Mouse (Mus musculus) brown adipose tissue, adult 24 weeks (tissue): ENCODE data around the gene Ppp4r3a. TPM values are rescaled to one million over a fixed set of nuclear protein-coding genes. Genes with fewer than 3 reads are reported as not detected.
A peak's percentile ranks its signal among the peaks of the same experiment; 100 is the strongest.
"Not testable (repeated sequence)": the region's sequence is repeated elsewhere in the genome, so short reads cannot be mapped to it uniquely, and the experiment has no call there.

ENCODE experiments used
- H3K27ac ChIP-seq: fragments of 200-500 bp; replicated peaks from 2 replicates; pipeline ENCODE4 v1.5.1; 2012; ENCODE audit warnings: low read depth, mild to moderate bottlenecking, low read length
- H3K4me1 ChIP-seq: fragments of 200-500 bp; 2 replicates; pipeline ENCODE4 v1.6.1; 2012; ENCODE audit warnings: low read length, mixed read lengths; ENCODE audit not compliant: control insufficient read depth, insufficient read depth, insufficient read length
- H3K4me3 ChIP-seq: fragments of 200-500 bp; 2 replicates; pipeline ENCODE4 v1.5.1; 2012; ENCODE audit warnings: low read depth, mild to moderate bottlenecking, low read length, moderate library complexity; ENCODE audit not compliant: insufficient read depth
- polyA plus RNA-seq: library from polyadenylated mRNA; stranded (reverse); fragments of >200 nt; gene quantifications from 2 replicates; pipeline ENCODE4 v1.2.4, GENCODE M21; 2012; ENCODE audit not compliant: missing spikeins, insufficient read depth, insufficient read length

Ppp4r3a gene
- polyA plus RNA-seq, 1 experiment, result 37.8 TPM

DNA sequence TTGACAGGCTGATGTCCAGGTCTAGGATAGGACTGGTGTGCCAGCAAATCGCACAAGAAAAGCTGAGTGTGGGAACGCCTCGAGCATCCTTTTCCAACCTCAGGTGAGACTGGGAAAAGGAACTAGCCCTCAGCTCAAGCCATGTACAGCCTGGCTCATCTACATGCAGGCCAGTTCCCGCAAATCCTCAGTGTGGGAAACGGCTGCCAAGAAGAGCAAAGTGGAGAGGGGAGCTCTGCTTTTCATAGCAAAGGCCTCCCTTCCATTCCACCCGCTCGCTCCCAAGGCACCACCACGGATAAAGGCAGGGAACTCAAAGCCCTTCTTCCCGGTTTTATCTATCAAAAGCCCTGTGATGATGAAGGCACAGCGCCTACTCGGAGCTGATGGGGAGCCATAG lies 60.4 kb downstream of the Ppp4r3a start:
- no peak overlapping the region for H3K27ac ChIP-seq
- no peak overlapping the region for H3K4me3 ChIP-seq
- H3K4me1 ChIP-seq, result peaks cover 19% of the 10 kb centered on the region

DNA sequence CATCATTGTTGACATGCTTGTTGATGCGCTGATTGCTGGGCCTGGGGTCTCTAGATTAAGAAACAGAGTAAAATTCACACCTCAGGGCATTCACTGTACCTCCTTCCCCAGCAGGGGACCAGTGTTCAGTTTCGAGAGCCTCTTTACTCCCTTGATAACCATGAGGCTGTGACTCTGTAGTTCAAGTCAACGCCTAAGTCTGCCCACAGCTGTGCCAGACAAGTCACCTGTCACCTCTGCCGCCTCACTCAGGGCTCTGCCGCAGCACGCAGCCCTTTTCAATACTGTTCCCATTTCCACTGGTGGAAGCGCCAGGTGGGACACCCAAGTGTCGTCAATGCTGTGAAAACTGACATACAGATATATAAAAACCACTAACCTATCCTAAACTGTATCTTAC lies 61.1 kb downstream of the Ppp4r3a start:
- Histone ChIP-seq H3K4me1 (peaks cover 23% of the 10 kb centered on the region), H3K27ac (no peak overlapping the region), H3K4me3 (no peak overlapping the region)

DNA sequence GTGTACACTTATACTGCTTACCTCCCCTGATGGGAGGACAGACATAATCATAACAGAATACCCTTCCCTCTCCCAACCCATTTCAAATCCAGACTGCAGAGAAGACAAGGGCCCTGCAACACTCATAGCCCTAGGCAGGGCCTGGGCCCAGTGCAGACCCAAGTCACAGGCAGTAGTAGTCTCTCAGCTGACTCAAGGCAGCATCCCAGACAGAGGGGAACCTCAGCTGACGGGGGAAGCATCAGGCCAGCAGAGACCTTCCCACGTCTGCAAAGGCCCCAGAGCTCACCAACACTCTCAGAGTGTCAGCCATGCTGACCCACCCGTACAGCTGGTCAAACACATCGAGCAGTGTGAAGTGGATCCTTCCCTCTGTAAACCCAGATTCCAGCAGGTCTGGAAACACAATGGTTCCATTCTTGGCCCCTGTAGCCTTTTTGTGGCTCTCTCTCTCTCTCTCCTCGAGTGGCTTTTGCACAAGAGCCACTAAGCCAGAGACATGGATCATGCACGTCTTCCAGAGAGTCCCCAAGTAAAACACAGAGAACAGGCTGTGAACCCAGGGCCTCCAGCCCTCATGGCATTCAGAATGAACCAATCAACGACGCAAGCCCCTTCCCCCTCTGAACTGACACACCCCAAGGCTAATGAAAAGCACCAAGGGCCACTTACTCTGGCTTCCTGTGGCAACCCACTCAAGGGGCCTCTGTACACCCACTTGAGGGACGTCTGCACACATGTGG lies 61.8 kb downstream of the Ppp4r3a start:
- Histone ChIP-seq H3K4me3 (no peak overlapping the region), H3K4me1 (peaks cover 30% of the 10 kb centered on the region), H3K27ac (no peak overlapping the region)

DNA sequence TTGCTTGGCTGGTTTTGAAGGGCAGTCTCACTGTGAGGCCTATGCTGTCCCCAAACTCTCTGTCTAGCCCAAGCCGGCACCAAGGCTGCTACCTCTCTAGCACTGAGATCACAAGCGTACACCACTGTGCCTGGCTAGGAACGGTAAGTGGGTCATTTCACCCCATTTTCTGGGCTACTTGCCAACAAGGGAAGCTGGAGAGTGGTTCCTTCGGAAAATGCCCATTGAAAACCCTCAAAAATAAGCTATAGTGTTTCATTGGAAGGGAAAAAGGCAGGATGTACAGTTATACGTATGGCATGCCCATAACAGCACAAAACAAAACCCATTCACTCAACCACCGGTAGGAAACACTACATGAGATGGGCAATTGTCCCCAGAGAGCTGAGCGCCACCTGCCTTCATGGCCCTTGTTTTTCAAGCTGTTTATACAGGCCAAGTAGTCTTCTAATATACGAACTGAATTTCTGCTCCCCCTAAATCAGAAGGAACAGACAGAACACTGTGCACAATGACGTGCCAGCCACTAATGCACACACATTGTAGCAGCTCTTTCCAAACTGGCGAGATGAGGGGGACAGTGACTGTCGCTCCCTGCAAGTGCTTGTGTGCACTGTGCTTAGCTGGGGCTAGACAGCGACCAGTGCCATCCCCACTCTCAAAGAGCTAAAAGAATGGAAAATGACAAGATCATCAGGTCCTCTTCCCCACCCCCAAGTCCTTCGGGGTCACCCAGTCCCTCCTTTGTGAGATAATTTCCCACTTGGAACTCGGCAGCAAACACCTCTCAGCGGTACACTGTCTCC lies 63.1 kb downstream of the Ppp4r3a start:
- Histone ChIP-seq H3K27ac (0 out of 2 replicates have a peak overlapping the region, but pooled peaks have one; percentile 6), H3K4me1 (peaks cover 37% of the 10 kb centered on the region), H3K4me3 (no peak overlapping the region)

DNA sequence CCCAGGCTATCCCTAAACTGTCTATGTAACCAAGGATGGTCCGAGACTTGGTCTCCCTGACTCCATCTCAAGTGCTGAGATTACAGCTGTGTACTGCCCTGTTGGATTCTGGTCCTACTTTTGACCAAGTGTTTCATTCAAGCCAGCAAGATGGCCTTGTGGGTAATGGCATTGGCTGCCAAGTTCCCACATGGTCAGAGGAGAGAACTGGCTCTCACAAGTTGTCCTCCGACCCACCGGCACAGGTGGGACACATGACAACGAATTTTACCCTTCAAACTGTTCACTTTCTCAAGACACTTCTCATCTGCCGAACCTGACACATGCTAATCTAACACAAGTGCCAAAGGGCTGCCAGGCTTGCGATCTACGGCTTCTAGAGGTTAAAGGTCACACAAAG lies 64.1 kb downstream of the Ppp4r3a start:
- no peak overlapping the region for H3K27ac ChIP-seq
- peaks cover 41% of the 10 kb centered on the region for H3K4me1 ChIP-seq

DNA sequence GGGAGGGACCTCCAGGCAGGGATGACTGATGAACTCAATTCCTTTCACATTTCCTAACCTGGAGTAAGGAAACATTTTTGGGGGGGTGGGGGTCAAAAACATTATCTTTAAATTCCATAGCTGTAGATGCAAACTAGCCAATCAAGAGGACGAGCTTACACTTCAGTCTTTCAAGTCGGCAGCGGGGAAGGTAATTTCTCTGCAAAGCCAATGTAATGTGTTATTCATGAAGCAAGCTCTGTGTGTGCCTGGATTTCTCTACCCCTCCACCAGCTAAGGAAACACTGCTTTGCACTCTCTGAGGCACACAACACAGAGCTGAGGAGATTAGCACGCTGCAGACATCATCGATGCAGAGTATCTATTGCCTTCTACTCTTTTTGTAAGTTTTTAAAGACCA lies 64.5 kb downstream of the Ppp4r3a start:
- no peak overlapping the region for H3K4me3 ChIP-seq
- no peak overlapping the region for H3K27ac ChIP-seq
- peaks cover 45% of the 10 kb centered on the region for H3K4me1 ChIP-seq

More for the DNA sequence above, 64.1 kb downstream of the Ppp4r3a start:
- H3K4me3 ChIP-seq, result no peak overlapping the region

DNA sequence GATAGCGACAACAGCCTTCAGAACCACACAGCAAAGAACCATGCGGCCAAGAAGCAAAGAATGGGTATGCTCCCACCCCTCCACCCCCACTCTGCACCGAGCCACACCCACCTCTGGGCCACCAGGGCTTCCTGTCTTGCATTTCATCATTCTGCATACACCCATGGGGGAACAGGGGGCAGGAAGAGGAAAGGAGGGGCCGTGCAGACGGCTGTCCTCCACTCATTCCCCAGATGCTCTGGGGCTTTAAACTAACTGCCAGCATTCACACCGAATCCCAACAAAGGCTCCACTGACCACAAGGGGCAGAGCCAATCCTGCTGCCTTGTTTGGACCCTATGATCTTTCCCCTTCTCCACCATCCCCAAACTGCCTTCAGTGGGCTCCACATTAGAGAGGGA lies 65.5 kb downstream of the Ppp4r3a start:
- H3K27ac ChIP-seq, result peak overlapping the region; percentile 69
- peaks cover 51% of the 10 kb centered on the region for H3K4me1 ChIP-seq
- 0 out of 2 replicates have a peak overlapping the region, but pooled peaks have one; percentile 6 for H3K4me3 ChIP-seq

DNA sequence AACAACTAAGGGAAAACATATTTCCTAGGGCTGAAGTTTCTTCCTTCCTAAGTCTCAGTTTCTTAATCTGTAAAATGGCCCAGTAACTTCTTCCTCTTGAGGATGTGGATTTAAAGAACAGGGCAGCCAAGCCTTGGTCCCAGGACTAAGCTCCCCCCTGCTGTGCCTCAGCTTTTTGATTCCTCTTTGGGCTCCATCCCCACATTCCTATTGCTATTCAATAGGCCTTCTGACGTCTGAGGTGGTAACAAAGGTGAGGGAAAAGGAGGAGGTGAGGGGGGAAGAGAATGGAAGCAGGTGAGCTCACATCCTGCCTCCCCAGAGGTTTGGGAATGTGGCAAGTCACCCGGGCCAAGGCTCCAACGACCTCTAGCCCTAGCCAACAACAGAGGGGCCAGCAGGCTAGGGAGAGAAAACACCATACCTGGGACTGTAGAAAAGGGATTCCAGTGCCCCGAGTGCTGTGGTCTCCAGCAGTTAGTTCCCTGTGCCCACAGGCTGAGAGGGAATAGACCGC lies 67.0 kb downstream of the Ppp4r3a start:
- Histone ChIP-seq H3K4me3 (no peak overlapping the region), H3K4me1 (peaks cover 60% of the 10 kb centered on the region), H3K27ac (peak overlapping the region; percentile 45)

DNA sequence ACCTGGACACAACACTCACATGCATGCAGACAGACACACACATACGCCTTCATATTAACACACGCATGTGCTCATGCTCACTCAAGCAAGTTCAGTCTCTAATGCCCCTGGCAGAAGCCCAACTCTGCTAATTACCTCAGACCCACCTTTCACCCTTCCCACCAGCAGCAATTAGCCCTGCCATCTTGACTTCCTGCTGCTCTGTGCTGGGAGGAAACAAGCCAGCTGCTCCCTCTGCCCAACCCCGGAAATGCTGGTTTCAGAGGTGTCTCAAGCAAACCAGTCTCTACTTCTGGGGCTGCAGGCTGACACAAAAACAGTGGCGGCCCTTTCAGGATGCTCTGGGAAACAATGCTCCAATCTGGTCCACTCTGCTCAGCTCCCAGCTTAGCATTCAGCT lies 67.6 kb downstream of the Ppp4r3a start:
- H3K27ac ChIP-seq, result peak overlapping the region; percentile 45

DNA sequence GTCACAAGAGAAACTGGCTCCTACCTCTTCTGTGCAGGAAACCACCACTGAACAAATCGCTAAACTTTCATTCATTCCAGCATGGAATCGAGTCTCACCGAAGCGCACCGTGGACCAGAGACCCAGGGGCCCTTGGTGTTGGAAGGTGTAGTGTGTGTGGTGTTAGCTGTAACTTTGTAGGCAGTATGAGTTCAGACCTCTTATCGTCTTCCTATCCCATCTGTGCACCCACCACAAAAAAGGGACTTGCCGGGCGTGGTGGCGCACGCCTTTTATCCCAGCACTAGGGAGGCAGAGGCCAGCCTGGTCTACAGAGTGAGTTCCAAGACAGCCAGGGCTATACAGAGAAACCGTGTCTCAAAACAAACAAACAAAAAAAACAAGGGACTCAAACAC lies 68.3 kb downstream of the Ppp4r3a start:
- peaks cover 65% of the 10 kb centered on the region for H3K4me1 ChIP-seq
- no peak overlapping the region for H3K4me3 ChIP-seq
- 0 out of 2 replicates have a peak overlapping the region, but pooled peaks have one; percentile 25 for H3K27ac ChIP-seq

More for the DNA sequence above, 67.6 kb downstream of the Ppp4r3a start:
- peaks cover 60% of the 10 kb centered on the region for H3K4me1 ChIP-seq
- no peak overlapping the region for H3K4me3 ChIP-seq

DNA sequence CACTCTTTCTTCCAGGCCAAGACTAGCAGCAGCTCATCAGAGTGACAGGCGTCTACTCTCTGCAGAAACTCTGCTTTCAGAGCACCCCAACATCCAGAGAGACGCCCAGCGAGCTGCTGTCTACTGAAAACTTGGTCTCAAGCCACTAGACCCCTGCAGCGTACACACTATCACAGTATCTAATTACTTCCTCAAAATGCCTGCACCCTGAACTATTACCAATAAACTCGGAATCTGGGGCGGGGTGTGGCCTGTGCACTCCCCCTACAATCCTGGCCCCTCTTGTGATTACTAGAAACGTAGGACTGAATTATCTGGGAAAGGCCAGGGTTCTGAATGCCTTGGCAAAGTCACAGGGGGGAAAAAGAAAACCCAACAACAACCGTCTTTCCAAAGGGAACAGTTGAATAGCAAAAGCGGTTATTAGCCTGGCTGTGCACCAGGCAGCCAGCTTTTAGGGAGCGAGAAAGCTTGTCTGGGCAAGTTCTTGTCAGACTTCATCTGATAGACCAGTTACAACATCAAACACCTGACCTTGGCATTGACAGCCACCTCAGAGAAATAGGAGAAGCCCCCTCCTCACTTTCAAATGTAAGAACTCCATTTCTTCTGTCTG lies 68.8 kb downstream of the Ppp4r3a start:
- no peak overlapping the region for H3K4me3 ChIP-seq
- H3K4me1 ChIP-seq, result peaks cover 65% of the 10 kb centered on the region
- no peak overlapping the region for H3K27ac ChIP-seq

DNA sequence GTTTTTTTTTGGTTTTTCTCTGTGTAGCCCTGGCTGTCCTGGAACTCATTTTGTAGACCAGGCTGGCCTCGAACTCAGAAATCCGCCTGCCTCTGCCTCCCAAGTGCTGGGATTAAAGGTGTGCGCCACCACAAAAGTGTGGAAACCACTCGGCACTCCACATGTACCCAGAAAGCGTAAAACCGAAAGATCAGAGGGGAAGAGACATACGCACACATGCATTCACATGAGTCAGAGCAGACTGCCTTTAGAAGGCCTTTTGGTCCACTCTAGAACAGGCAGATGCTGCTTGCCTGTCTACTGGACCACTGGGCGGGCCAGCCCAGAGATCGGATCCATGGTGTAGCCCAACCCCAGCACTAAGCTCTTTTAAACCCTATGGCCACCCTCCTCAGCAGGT lies 69.8 kb downstream of the Ppp4r3a start:
- not testable (repeated sequence) for H3K27ac ChIP-seq, H3K4me3 ChIP-seq

DNA sequence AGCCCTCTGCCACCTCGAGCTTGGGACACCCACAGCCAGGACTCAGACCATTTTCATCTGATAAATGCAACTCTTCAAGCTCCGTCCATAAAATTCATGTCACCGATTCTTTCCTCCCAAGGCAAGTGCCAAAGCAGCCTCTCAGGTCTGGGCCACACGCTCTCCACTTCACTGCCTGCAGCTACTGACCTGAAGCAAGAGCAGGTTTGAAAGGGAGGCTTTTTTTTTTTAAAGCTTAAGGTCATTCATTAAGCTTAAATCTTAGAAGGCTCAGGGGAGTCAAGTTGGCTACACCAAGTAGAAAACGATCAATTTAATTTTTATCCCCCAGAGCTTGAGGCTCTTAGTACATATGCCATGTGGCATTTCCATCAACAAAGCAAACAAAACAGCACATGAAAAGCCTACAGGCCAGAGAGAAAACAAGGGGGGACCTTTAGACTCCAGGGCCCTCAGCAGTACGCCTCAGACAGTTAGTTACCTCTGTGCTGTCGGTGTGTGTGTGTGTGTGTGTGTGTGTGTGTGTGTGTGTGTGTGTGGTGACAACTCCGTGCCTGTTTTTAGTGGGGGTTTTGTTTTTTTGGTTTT lies 70.3 kb downstream of the Ppp4r3a start:
- Histone ChIP-seq H3K4me1 (peaks cover 65% of the 10 kb centered on the region), H3K4me3 (no peak overlapping the region), H3K27ac (no peak overlapping the region)

More for the DNA sequence above, 69.8 kb downstream of the Ppp4r3a start:
- peaks cover 62% of the 10 kb centered on the region for H3K4me1 ChIP-seq

DNA sequence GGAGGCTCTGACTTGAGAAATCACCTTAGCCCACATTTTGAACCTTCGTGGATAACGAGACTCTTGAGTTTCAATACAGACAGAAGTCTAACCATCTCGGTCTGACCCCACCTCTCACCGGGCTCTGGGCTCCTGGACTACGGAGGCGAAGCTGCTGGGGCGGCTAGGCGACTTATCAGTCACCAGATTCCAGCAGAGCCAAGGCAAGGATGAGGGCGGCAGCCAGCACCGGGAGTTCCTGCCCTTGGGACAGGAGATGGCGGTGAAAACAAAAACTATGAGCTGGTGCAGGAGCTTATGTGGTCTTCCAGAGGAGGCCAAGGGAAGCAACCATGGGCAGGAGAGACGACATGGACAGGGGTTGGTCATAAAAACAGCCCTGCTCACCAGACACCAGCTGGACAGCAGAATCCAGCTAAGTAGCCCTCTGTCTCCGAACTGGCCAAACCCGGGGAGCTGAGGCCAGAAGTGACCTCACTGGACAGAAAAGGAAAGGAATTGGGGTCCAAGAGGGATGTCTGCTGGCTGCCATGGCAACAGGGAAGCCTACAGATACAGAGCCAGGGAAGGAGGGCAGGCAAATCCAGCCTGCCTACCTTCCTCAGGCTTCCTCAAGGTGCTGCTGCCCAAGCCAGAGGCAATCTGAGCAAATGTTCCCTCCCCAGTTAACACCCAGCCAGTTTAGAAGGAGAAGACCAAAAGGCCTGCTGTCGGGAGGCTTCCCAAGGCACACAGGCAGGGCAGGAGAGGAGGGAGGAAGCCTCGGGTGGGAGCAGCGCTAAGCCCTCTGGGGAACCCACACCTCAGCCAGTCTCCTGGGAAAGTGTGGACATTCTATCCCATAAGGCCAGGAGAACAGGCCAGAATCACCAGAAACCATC lies 71.1 kb downstream of the Ppp4r3a start:
- Histone ChIP-seq H3K4me3 (peak overlapping the region; percentile 7; the same call in 1 of the 2 replicates), H3K27ac (peak overlapping the region; percentile 43; the same call in 1 of the 2 replicates), H3K4me1 (peaks cover 67% of the 10 kb centered on the region)
